Mouse (Mus musculus) lung, embryonic 15.5 days (tissue): ENCODE results near the gene Aen. TPM values are rescaled to one million over a fixed set of nuclear protein-coding genes. Genes with fewer than 3 reads are reported as not detected.

Experiments
- ATAC-seq: fragments of 200-750 bp; cut with Nextera tagmentation; 2 replicates; pipeline ENCODE4 v1.8.0; 2017; ENCODE audit warnings: moderate number of reproducible peaks, borderline replicate concordance; ENCODE audit not compliant: low FRiP score, low TSS enrichment; ENCODE audit errors: extremely low read depth
- H3K27ac ChIP-seq: fragments of 300-500 bp; sonication (generic); 2 replicates; pipeline ENCODE4 v1.5.1; 2015; ENCODE audit warnings: moderate library complexity, mild to moderate bottlenecking, inconsistent platforms
- H3K27me3 ChIP-seq: fragments of 300-500 bp; sonication (generic); 2 replicates; pipeline ENCODE4 v1.6.1; 2015; ENCODE audit warnings: inconsistent platforms
- H3K36me3 ChIP-seq: fragments of 300-500 bp; sonication (generic); 2 replicates; pipeline ENCODE4 v1.6.1; 2015; ENCODE audit warnings: inconsistent platforms
- H3K4me1 ChIP-seq: fragments of 300-500 bp; sonication (generic); 2 replicates; pipeline ENCODE4 v1.6.1; 2015; ENCODE audit warnings: inconsistent platforms
- H3K4me2 ChIP-seq: fragments of 300-500 bp; sonication (generic); 2 replicates; pipeline ENCODE4 v1.6.1; 2015; ENCODE audit warnings: inconsistent platforms, mild to moderate bottlenecking, moderate library complexity
- H3K4me3 ChIP-seq: fragments of 300-500 bp; sonication (generic); 2 replicates; pipeline ENCODE4 v1.5.1; 2015; ENCODE audit warnings: mild to moderate bottlenecking, inconsistent platforms
- H3K9ac ChIP-seq: fragments of 300-500 bp; sonication (generic); 2 replicates; pipeline ENCODE4 v1.6.1; 2015; ENCODE audit warnings: inconsistent platforms
- H3K9me3 ChIP-seq: fragments of 300-500 bp; sonication (generic); 2 replicates; pipeline ENCODE4 v1.6.1; 2016; ENCODE audit warnings: inconsistent platforms
- WGBS: fragments of 180-500 bp; shearing (Covaris S2); methylation state at CpG from one replicate; pipeline ENCODE4 v1.1.7; 2015; 5-methylcytosine and 5-hydroxymethylcytosine counted together
- microRNA-seq: library from miRNA; unstranded; fragments of <30 nt; microRNA quantifications from one replicate; pipeline ENCODE4, GENCODE M21; 2016
- polyA plus RNA-seq: library from polyadenylated mRNA; unstranded; fragments of >200 nt; fragmentation: Nextera tagmentation; extraction: Ambion mirVana; gene quantifications from 2 replicates; pipeline ENCODE4 v1.2.1, GENCODE M21; 2015

Aen gene
- polyA plus RNA-seq, 1 experiment from 2014 or later: 36.7 TPM

GRCm38 (mm10) chr7:78954619-78955018 lies 59.0 kb downstream of the Aen start:
- Histone ChIP-seq H3K4me2 (no peak overlapping the region), H3K9ac (no peak overlapping the region), H3K4me3 (no peak overlapping the region), H3K36me3 (no peaks in the 10 kb centered on the region), H3K27ac (no peak overlapping the region), H3K27me3 (no peaks in the 10 kb centered on the region), H3K9me3 (no peaks in the 10 kb centered on the region), H3K4me1 (peaks cover 6% of the 10 kb centered on the region)
- 64% methylated on average over 6 of the region's 6 CpGs for WGBS
- ATAC-seq: no peak

- no peak overlapping the region for H3K4me2 ChIP-seq
- no peaks in the 10 kb centered on the region for H3K9me3 ChIP-seq
- no peak overlapping the region for H3K27ac ChIP-seq
- no peaks in the 10 kb centered on the region for H3K36me3 ChIP-seq
- H3K4me3 ChIP-seq: no peak overlapping the region
- ATAC-seq: no peak
- WGBS: 67% methylated on average over 6 of the region's 6 CpGs
- H3K9ac ChIP-seq: no peak overlapping the region
- no peaks in the 10 kb centered on the region for H3K27me3 ChIP-seq
- peaks cover 6% of the 10 kb centered on the region for H3K4me1 ChIP-seq
Observed at GRCm38 (mm10) chr7:78955086-78955485, 59.4 kb downstream of the Aen start.

GRCm38 (mm10) chr7:78958499-78959073 lies 62.9 kb downstream of the Aen start:
- no peaks in the 10 kb centered on the region for H3K27me3 ChIP-seq
- WGBS: 59% methylated on average over 6 of the region's 6 CpGs
- H3K4me1 ChIP-seq: peaks cover 6% of the 10 kb centered on the region
- ATAC-seq: no peak
- no peaks in the 10 kb centered on the region for H3K36me3 ChIP-seq
- H3K4me2 ChIP-seq: no peak overlapping the region
- H3K27ac ChIP-seq: no peak overlapping the region
- H3K9ac ChIP-seq: no peak overlapping the region
- H3K4me3 ChIP-seq: no peak overlapping the region
- H3K9me3 ChIP-seq: no peaks in the 10 kb centered on the region

Small RNA genes lying within 50 kb of the gene (microRNA-seq; reads per million reads assigned to microRNA genes)
- gene Mir7-2: 2.4 reads per million, percentile 8 among the genes with 10 or more reads in this experiment

Other genes starting within 250 kb of the Aen start
- 0.97 and 1.1 TPM in 2 replicates for gene Ntrk3, start 157.8 kb upstream of the Aen start, polyA plus RNA-seq
- gene Mrps11, start 112.7 kb upstream of the Aen start, polyA plus RNA-seq: 76.1 and 76.3 TPM in 2 replicates
- 57.0 and 60.9 TPM in 2 replicates for gene Mrpl46, start 112.3 kb upstream of the Aen start, polyA plus RNA-seq
- 17.9 and 19.1 TPM in 2 replicates for gene Det1, start 48.6 kb upstream of the Aen start, polyA plus RNA-seq
- 9.4 and 13.9 TPM in 2 replicates for gene Isg20, start 17.6 kb downstream of the Aen start, polyA plus RNA-seq
- gene Acan, start 157.6 kb downstream of the Aen start, polyA plus RNA-seq: 0.58 and 0.69 TPM in 2 replicates
- 1.6 and 3.0 TPM in 2 replicates for gene Hapln3, start 235.2 kb downstream of the Aen start, polyA plus RNA-seq